Mouse (Mus musculus) cerebellum, adult 11 months (tissue): Measurements from ENCODE around the gene Il4ra.

Experiments
- DNase-seq: peaks from one replicate; pipeline ENCODE4 v3.0.0; 2022

Il4ra gene

GRCm38 (mm10) chr7:125601821-125602448, 50.0 kb downstream of the Il4ra start:
- no peak for DNase-seq

- no peak for DNase-seq
Measured at GRCm38 (mm10) chr7:125603185-125603631, 51.3 kb downstream of the Il4ra start, which contains the start of gene Il21r. TSS of gene Il21r (plus strand) at chr7:125603429.

- DNase-seq = no peak
Measured at GRCm38 (mm10) chr7:125604362-125605319, 52.7 kb downstream of the Il4ra start.

GRCm38 (mm10) chr7:125605725-125606139, 53.8 kb downstream of the Il4ra start:
- DNase-seq = no peak

- no peak for DNase-seq
Measured at GRCm38 (mm10) chr7:125606265-125607164, 54.6 kb downstream of the Il4ra start.

GRCm38 (mm10) chr7:125607384-125608182, 55.7 kb downstream of the Il4ra start:
- no peak for DNase-seq

GRCm38 (mm10) chr7:125608183-125608688, 56.3 kb downstream of the Il4ra start:
- no peak for DNase-seq

- DNase-seq = no peak
Measured at GRCm38 (mm10) chr7:125613579-125613978, 61.7 kb downstream of the Il4ra start.

GRCm38 (mm10) chr7:125615453-125615852, 63.5 kb downstream of the Il4ra start:
- DNase-seq = no peak

GRCm38 (mm10) chr7:125618016-125618415, 66.1 kb downstream of the Il4ra start:
- no peak for DNase-seq

GRCm38 (mm10) chr7:125620077-125620476, 68.2 kb downstream of the Il4ra start:
- no peak for DNase-seq

- DNase-seq = no peak
Measured at GRCm38 (mm10) chr7:125622741-125623685, 71.1 kb downstream of the Il4ra start.

- no peak for DNase-seq
Measured at GRCm38 (mm10) chr7:125625219-125625618, 73.3 kb downstream of the Il4ra start.

GRCm38 (mm10) chr7:125625829-125626228, 73.9 kb downstream of the Il4ra start:
- DNase-seq = no peak
